Mouse (Mus musculus): Measurements from ENCODE around the gene Vmn1r232.

DNA sequence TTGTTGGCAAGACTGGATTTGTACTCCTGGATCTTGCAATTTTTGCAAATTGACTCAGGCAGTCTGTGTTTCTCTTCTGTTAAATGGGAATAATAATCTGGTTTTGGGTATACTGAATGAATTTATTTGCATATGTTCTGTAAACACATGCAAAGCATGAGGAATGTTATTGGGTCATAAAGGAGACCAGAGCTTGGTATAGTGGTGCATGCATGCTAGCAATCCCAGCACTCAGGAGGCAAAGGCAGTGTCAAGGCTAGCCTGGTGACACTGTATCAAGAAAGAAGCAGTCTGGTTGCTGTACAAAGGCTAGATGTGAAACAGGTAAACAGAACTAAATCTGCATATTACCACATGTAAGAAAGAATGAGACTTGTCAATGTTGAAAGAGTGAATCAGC is 27.1 kb upstream of the Vmn1r232 start:
- TF ChIP-seq CTCF (IDR thresholded peaks at IDR 0.05; ENCODE audit: control insufficient read depth, insufficient read depth, low read length) (no peak), POLR2A (IDR thresholded peaks at IDR 0.05; ENCODE audit: borderline replicate concordance, control insufficient read depth, low read depth, low read length) (no peak)
